Mouse (Mus musculus): ENCODE results near the gene Gas7.

Gene Gas7

GRCm38 (mm10) chr11:67537353-67537752 lies 82.1 kb downstream of the Gas7 start:
- DNase-seq, result no peak

- DNase-seq, result peak; percentile 43
Observed at GRCm38 (mm10) chr11:67538557-67538956, 83.3 kb downstream of the Gas7 start.

DNA sequence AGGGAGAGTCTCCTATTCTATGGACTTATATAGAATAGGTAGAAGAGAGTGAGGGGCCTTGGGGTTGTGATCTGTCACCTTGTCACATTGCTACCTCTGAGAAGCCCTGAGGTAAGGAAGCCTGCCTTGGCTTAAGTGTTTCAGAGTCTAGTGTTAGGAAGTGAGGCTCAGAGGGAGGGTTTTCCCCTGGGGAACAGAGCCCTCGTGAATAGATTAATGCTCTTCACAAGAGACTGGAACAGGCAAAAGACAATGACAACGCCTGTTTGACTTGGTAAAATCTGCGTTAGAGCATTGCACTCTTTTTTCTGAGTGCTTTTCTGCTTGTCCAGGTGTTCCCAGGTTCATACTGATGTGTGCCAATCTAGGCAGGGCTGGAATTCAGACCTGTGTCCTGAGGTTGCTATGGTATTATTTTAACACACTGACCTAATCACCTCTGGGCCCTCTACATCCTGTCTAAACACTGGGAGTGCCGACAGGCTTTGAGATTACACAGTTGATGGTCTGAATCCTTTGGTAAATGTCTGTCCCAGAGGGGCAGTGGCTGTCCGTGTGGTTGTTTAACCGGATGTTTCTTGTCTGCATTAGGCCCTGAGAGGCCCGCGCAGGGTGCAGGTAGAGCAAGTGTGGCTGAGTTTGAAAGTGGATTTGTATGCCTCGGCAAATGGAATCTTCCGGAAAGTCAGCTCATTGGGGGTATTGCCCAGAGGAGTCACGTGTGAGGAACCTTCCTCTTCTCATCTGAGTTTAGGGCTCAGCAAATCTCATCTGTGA lies 89.6 kb downstream of the Gas7 start:
- no peak for DNase-seq

GRCm38 (mm10) chr11:67546582-67546981 lies 91.3 kb downstream of the Gas7 start:
- no peak for DNase-seq

- DNase-seq, result no peak
Observed at GRCm38 (mm10) chr11:67549306-67549705, 94.1 kb downstream of the Gas7 start.

GRCm38 (mm10) chr11:67549762-67550488 lies 94.7 kb downstream of the Gas7 start:
- DNase-seq, result peak; percentile 42

DNA sequence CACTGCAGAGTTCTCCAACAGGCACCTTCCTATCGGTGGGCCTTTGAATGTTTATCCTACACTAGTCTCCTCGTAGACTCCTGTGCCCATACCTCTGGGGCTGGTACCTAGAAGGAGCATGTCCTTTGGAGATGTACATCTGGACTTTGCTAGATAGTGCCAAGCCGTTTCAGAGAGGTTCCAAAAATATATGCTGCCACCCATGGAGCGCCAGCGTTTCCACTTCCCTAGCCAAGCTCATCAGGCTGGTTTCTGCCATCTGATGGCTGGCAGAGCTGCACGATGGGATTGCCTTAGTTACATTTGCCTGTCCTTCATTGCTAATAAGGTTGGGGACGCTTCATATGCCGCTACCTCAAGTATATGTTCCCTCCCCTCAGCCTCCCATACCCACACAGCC lies 97.2 kb downstream of the Gas7 start:
- no peak for DNase-seq

- no peak for DNase-seq
Observed at GRCm38 (mm10) chr11:67554276-67554675, 99.0 kb downstream of the Gas7 start.

- no peak for DNase-seq
Observed at GRCm38 (mm10) chr11:67556360-67556759, 101.1 kb downstream of the Gas7 start.

GRCm38 (mm10) chr11:67558772-67559448 lies 103.7 kb downstream of the Gas7 start:
- peak; percentile 44 for DNase-seq

GRCm38 (mm10) chr11:67559522-67559921 lies 104.3 kb downstream of the Gas7 start:
- peak; percentile 79 for DNase-seq

- DNase-seq, result no peak
Observed at GRCm38 (mm10) chr11:67561631-67562030, 106.4 kb downstream of the Gas7 start.

DNA sequence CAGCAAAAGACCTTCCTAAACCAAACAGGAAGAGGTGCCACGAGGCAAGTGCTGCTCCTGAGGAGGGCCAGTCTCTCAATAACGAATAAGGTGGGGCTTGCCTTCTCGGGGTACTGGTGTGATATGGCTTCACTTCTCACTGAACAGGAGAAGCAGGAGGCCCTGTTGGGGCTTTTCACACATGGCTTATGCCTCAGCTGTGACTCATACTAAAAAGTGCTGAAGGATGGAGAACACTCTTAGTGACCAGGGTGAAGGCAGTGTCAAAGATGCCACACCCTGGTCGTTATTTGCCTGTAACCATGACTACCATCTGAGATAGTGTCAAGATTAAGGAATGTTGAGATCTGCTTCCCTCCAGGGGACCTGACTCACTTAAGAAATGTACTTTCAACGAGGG lies 107.9 kb downstream of the Gas7 start:
- peak; percentile 26 for DNase-seq

DNA sequence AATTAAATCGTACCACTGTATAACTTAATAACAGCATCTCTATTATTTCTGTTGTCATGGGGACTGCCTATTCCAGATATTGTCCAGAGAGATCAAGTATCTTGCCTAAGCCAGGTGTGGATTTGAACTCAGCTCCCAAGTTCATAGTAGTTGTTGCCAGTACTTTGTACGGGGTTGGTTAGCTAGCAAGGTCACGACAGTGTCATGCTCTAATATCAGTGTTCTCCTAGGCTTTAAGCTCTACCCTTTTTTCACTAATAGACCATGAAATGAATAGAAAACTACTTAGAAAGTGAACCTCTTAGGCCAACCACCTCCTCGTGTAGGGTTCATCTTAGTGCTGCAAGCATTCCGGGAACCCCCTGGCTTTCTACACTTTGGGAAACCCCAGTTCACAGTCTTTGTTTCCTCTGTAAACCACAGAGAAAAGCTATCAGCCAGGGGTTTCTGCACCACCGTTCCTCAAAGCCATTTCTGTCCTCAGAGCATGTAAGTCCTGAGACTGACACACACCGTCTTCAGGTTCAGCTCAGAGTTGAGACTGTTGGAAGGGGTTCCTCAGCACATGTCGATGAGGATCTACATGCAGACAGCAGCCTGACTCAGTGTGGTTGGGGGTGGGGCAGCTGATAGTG lies 108.9 kb downstream of the Gas7 start:
- no peak for DNase-seq

DNA sequence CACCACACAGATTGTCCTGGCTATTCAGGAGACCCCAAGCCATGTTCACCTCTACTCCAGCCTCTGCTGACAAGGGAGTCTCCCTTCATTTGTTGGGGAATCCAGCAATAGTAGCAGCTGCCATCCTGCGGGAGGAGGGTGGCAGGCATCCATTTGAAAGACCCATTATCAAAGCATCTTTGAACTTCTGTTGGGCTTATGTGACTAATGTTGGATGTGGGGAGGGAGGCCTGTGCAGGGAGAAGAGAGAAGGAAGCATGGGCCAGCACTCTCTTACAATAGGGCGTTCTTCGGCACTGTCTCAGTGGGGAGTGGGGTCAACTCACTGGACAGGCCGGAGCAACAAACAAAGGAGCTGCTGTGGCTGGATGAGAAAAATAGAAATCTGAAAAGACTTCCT lies 110.3 kb downstream of the Gas7 start:
- no peak for DNase-seq

DNA sequence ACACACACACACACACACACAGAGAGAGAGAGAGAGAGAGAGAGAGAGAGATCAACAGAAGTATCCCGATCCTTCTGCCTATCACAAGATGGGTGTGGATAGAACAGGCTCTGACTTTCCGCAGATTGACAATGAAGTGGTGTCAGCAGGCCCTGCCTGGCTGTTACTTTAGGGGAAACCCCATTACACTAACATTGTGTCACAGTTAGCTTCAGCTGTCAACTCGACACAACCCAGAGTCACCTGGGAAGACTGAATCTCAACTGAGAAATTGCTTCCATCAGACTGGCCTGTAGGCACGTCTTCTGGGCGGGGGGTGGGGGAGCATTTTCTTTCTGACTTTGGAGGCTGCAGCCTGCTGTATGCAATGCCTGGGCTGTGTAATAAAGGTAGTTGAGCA lies 111.5 kb downstream of the Gas7 start:
- no peak for DNase-seq

GRCm38 (mm10) chr11:67567184-67567583 lies 111.9 kb downstream of the Gas7 start:
- no peak for DNase-seq

GRCm38 (mm10) chr11:67567991-67568390 lies 112.8 kb downstream of the Gas7 start:
- DNase-seq, result no peak

- no peak for DNase-seq
Observed at GRCm38 (mm10) chr11:67568815-67569214, 113.6 kb downstream of the Gas7 start.

GRCm38 (mm10) chr11:67570947-67571346 lies 115.7 kb downstream of the Gas7 start:
- peak; percentile 64 for DNase-seq

DNA sequence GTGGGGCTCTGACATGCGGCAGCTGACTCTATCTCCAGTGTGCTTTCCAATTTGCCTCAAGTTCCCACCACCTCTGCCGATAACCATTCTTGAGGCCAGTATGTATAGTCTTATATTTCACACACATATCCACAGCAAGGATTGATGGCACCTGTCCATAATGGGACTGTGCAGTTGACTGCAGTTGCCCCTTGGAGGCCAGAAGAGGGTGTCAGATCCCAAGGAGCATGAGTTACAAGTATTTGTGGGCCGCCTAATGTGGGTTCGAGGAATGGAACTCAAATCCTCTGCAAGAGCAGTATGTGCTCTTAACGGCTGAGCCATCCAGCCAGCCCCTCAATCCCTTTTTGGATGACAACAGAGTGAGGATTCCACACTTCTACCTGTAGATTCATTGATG lies 119.1 kb downstream of the Gas7 start:
- no peak for DNase-seq

GRCm38 (mm10) chr11:67577472-67577871 lies 122.2 kb downstream of the Gas7 start:
- no peak for DNase-seq

- DNase-seq, result no peak
Observed at GRCm38 (mm10) chr11:67577994-67578393, 122.8 kb downstream of the Gas7 start.
